Mouse (Mus musculus): ENCODE measurements around the gene Galnt15. TPM values are rescaled to one million over a fixed set of nuclear protein-coding genes. Genes with fewer than 3 reads are reported as not detected.

Gene Galnt15
- polyA plus RNA-seq, 1 experiment: 2.6 TPM

- no peaks in the 10 kb centered on the region for H3K4me1 ChIP-seq (ENCODE audit: control insufficient read depth, insufficient read depth, low read length)
- TF ChIP-seq POLR2A (IDR thresholded peaks at IDR 0.05; ENCODE audit: low read depth, low read length): no peak
- no peak for TF ChIP-seq CTCF (conservative IDR thresholded peaks at IDR 0.05; ENCODE audit: insufficient read depth, insufficient read length, low read depth, low read length)
- no peak overlapping the region for H3K4me3 ChIP-seq (ENCODE audit: insufficient read depth, low read depth, low read length)
- no peaks in the 10 kb centered on the region for H3K27me3 ChIP-seq (replicated peaks; ENCODE audit: control insufficient read depth, insufficient read depth, low read length)
- no peak for DNase-seq
- H3K27ac ChIP-seq (ENCODE audit: insufficient read depth, low read depth, low read length): no peak overlapping the region
- H3K36me3 ChIP-seq (ENCODE audit: control insufficient read depth, insufficient read depth, low read length): no peaks in the 10 kb centered on the region
- 63% methylated on average over 10 of the region's 10 CpGs for WGBS
These were observed 26.0 kb downstream of the Galnt15 start for GRCm38 (mm10) chr14:32054788-32055187.

GRCm38 (mm10) chr14:32055781-32056180 is 27.0 kb downstream of the Galnt15 start:
- DNase-seq: no peak
- H3K4me1 ChIP-seq (ENCODE audit: control insufficient read depth, insufficient read depth, low read length): no peaks in the 10 kb centered on the region
- no peaks in the 10 kb centered on the region for H3K36me3 ChIP-seq (ENCODE audit: control insufficient read depth, insufficient read depth, low read length)
- no peak overlapping the region for H3K4me3 ChIP-seq (ENCODE audit: insufficient read depth, low read depth, low read length)
- no peaks in the 10 kb centered on the region for H3K27me3 ChIP-seq (replicated peaks; ENCODE audit: control insufficient read depth, insufficient read depth, low read length)
- 73% methylated on average over 8 of the region's 8 CpGs for WGBS
- no peak for TF ChIP-seq POLR2A (IDR thresholded peaks at IDR 0.05; ENCODE audit: low read depth, low read length)
- TF ChIP-seq CTCF (conservative IDR thresholded peaks at IDR 0.05; ENCODE audit: insufficient read depth, insufficient read length, low read depth, low read length): no peak
- no peak overlapping the region for H3K27ac ChIP-seq (ENCODE audit: insufficient read depth, low read depth, low read length)

GRCm38 (mm10) chr14:32056675-32057074 is 27.9 kb downstream of the Galnt15 start:
- H3K27ac ChIP-seq (ENCODE audit: insufficient read depth, low read depth, low read length): no peak overlapping the region
- no peaks in the 10 kb centered on the region for H3K4me1 ChIP-seq (ENCODE audit: control insufficient read depth, insufficient read depth, low read length)
- TF ChIP-seq POLR2A (IDR thresholded peaks at IDR 0.05; ENCODE audit: low read depth, low read length): no peak
- peak; percentile 35; the same call in 1 of the 2 replicates for TF ChIP-seq CTCF (conservative IDR thresholded peaks at IDR 0.05; ENCODE audit: insufficient read depth, insufficient read length, low read depth, low read length)
- H3K36me3 ChIP-seq (ENCODE audit: control insufficient read depth, insufficient read depth, low read length): no peaks in the 10 kb centered on the region
- no peaks in the 10 kb centered on the region for H3K27me3 ChIP-seq (replicated peaks; ENCODE audit: control insufficient read depth, insufficient read depth, low read length)
- 95% methylated on average over 2 of the region's 2 CpGs for WGBS
- H3K4me3 ChIP-seq (ENCODE audit: insufficient read depth, low read depth, low read length): no peak overlapping the region
- peak; percentile 18 for DNase-seq

GRCm38 (mm10) chr14:32057664-32058063 is 28.9 kb downstream of the Galnt15 start:
- H3K4me1 ChIP-seq (ENCODE audit: control insufficient read depth, insufficient read depth, low read length): no peaks in the 10 kb centered on the region
- WGBS: 76% methylated on average over 4 of the region's 4 CpGs
- no peak overlapping the region for H3K4me3 ChIP-seq (ENCODE audit: insufficient read depth, low read depth, low read length)
- H3K27me3 ChIP-seq (replicated peaks; ENCODE audit: control insufficient read depth, insufficient read depth, low read length): no peaks in the 10 kb centered on the region
- no peak for TF ChIP-seq CTCF (conservative IDR thresholded peaks at IDR 0.05; ENCODE audit: insufficient read depth, insufficient read length, low read depth, low read length)
- no peak for TF ChIP-seq POLR2A (IDR thresholded peaks at IDR 0.05; ENCODE audit: low read depth, low read length)
- no peak for DNase-seq
- H3K36me3 ChIP-seq (ENCODE audit: control insufficient read depth, insufficient read depth, low read length): no peaks in the 10 kb centered on the region
- H3K27ac ChIP-seq (ENCODE audit: insufficient read depth, low read depth, low read length): no peak overlapping the region

- Histone ChIP-seq H3K27ac (ENCODE audit: insufficient read depth, low read depth, low read length) (no peak overlapping the region), H3K4me1 (ENCODE audit: control insufficient read depth, insufficient read depth, low read length) (no peaks in the 10 kb centered on the region), H3K27me3 (replicated peaks; ENCODE audit: control insufficient read depth, insufficient read depth, low read length) (no peaks in the 10 kb centered on the region), H3K4me3 (ENCODE audit: insufficient read depth, low read depth, low read length) (no peak overlapping the region), H3K36me3 (ENCODE audit: control insufficient read depth, insufficient read depth, low read length) (no peaks in the 10 kb centered on the region)
- no peak for DNase-seq
- 92% methylated on average over 4 of the region's 4 CpGs for WGBS
- TF ChIP-seq POLR2A (IDR thresholded peaks at IDR 0.05; ENCODE audit: low read depth, low read length): no peak
These were observed 32.6 kb downstream of the Galnt15 start for GRCm38 (mm10) chr14:32061398-32061797.

GRCm38 (mm10) chr14:32072807-32073206 is 44.0 kb downstream of the Galnt15 start:
- H3K27me3 ChIP-seq (replicated peaks; ENCODE audit: control insufficient read depth, insufficient read depth, low read length): no peaks in the 10 kb centered on the region
- no peak overlapping the region for H3K4me3 ChIP-seq (ENCODE audit: insufficient read depth, low read depth, low read length)
- no peak for DNase-seq
- H3K27ac ChIP-seq (ENCODE audit: insufficient read depth, low read depth, low read length): no peak overlapping the region
- TF ChIP-seq POLR2A (IDR thresholded peaks at IDR 0.05; ENCODE audit: low read depth, low read length): no peak
- TF ChIP-seq CTCF (conservative IDR thresholded peaks at IDR 0.05; ENCODE audit: insufficient read depth, insufficient read length, low read depth, low read length): no peak
- H3K36me3 ChIP-seq (ENCODE audit: control insufficient read depth, insufficient read depth, low read length): no peaks in the 10 kb centered on the region
- H3K4me1 ChIP-seq (ENCODE audit: control insufficient read depth, insufficient read depth, low read length): no peaks in the 10 kb centered on the region

GRCm38 (mm10) chr14:32073211-32073685 is 44.5 kb downstream of the Galnt15 start:
- peak; percentile 36 for DNase-seq
- Histone ChIP-seq H3K27me3 (replicated peaks; ENCODE audit: control insufficient read depth, insufficient read depth, low read length) (no peaks in the 10 kb centered on the region), H3K4me3 (ENCODE audit: insufficient read depth, low read depth, low read length) (no peak overlapping the region), H3K36me3 (ENCODE audit: control insufficient read depth, insufficient read depth, low read length) (no peaks in the 10 kb centered on the region), H3K27ac (ENCODE audit: insufficient read depth, low read depth, low read length) (no peak overlapping the region), H3K4me1 (ENCODE audit: control insufficient read depth, insufficient read depth, low read length) (no peaks in the 10 kb centered on the region)
- TF ChIP-seq CTCF (conservative IDR thresholded peaks at IDR 0.05; ENCODE audit: insufficient read depth, insufficient read length, low read depth, low read length): no peak
- no peak for TF ChIP-seq POLR2A (IDR thresholded peaks at IDR 0.05; ENCODE audit: low read depth, low read length)
- WGBS: 61% methylated on average over 8 of the region's 8 CpGs

- Histone ChIP-seq H3K4me1 (ENCODE audit: control insufficient read depth, insufficient read depth, low read length) (no peaks in the 10 kb centered on the region), H3K27me3 (replicated peaks; ENCODE audit: control insufficient read depth, insufficient read depth, low read length) (no peaks in the 10 kb centered on the region), H3K4me3 (ENCODE audit: insufficient read depth, low read depth, low read length) (no peak overlapping the region), H3K27ac (ENCODE audit: insufficient read depth, low read depth, low read length) (no peak overlapping the region), H3K36me3 (ENCODE audit: control insufficient read depth, insufficient read depth, low read length) (no peaks in the 10 kb centered on the region)
- no peak for TF ChIP-seq POLR2A (IDR thresholded peaks at IDR 0.05; ENCODE audit: low read depth, low read length)
- TF ChIP-seq CTCF (conservative IDR thresholded peaks at IDR 0.05; ENCODE audit: insufficient read depth, insufficient read length, low read depth, low read length): no peak
- DNase-seq: peak; percentile 62
- 28% methylated on average over 7 of the region's 7 CpGs for WGBS
These were observed 45.1 kb downstream of the Galnt15 start for GRCm38 (mm10) chr14:32073901-32074300.

All from kidney, adult 2 months (tissue).